Mouse (Mus musculus) G1E (cell line): ENCODE data around the gene D5Ertd579e.

Source experiments
- CTCF ChIP-seq: IDR thresholded peaks from 2 replicates; pipeline ENCODE4 v1.5.1; 2012; ENCODE audit warnings: low read depth, low read length, inconsistent platforms, mixed read lengths
- GATA1 ChIP-seq: IDR thresholded peaks from 2 replicates; pipeline ENCODE4 v1.6.1; 2012; ENCODE audit warnings: borderline replicate concordance, low read length, inconsistent platforms, mixed read lengths

GRCm38 (mm10) chr5:36608939-36609499 is 86.8 kb downstream of the D5Ertd579e start:
- TF ChIP-seq GATA1 (no peak), CTCF (no peak)
